Mouse (Mus musculus) hindbrain, embryonic 11.5 days (tissue): ENCODE measurements around the gene Espn. TPM values are rescaled to one million over a fixed set of nuclear protein-coding genes. Genes with fewer than 3 reads are reported as not detected.

Experiments
- ATAC-seq: fragments of 200-750 bp; cut with Nextera tagmentation; 2 replicates; pipeline ENCODE4 v1.8.0; 2017; ENCODE audit warnings: mild to moderate bottlenecking, moderate TSS enrichment, moderate library complexity; ENCODE audit not compliant: low FRiP score
- DNase-seq: peaks from one replicate; pipeline ENCODE4 v3.0.0-alpha.2; 2015; ENCODE audit warnings: low spot score
- H3K27ac ChIP-seq: fragments of 300-500 bp; sonication (generic); 2 replicates; pipeline ENCODE4 v1.5.1; 2014; ENCODE audit warnings: mild to moderate bottlenecking, low read depth, low read length
- H3K27me3 ChIP-seq: fragments of 300-500 bp; sonication (generic); 2 replicates; pipeline ENCODE4 v1.6.1; 2014; ENCODE audit warnings: mild to moderate bottlenecking, low read length, moderate library complexity, mixed read lengths; ENCODE audit not compliant: control insufficient read depth, insufficient read depth
- H3K36me3 ChIP-seq: fragments of 300-500 bp; sonication (generic); 2 replicates; pipeline ENCODE4 v1.6.1; 2014; ENCODE audit warnings: mild to moderate bottlenecking, low read length, moderate library complexity, mixed read lengths; ENCODE audit not compliant: control insufficient read depth, insufficient read depth
- H3K4me1 ChIP-seq: fragments of 300-500 bp; sonication (generic); replicated peaks from 2 replicates; pipeline ENCODE4 v1.6.1; 2014; ENCODE audit warnings: low read length, mixed read lengths; ENCODE audit not compliant: control insufficient read depth, insufficient read depth
- H3K4me2 ChIP-seq: fragments of 300-500 bp; sonication (generic); replicated peaks from 2 replicates; pipeline ENCODE4 v1.6.1; 2014; ENCODE audit warnings: mild to moderate bottlenecking, low read depth, low read length
- H3K4me3 ChIP-seq: fragments of 300-500 bp; sonication (generic); 2 replicates; pipeline ENCODE4 v1.5.1; 2014; ENCODE audit warnings: low read depth, low read length
- H3K9ac ChIP-seq: fragments of 300-500 bp; sonication (generic); 2 replicates; pipeline ENCODE4 v1.6.1; 2014; ENCODE audit warnings: low read depth, low read length
- H3K9me3 ChIP-seq: fragments of 300-500 bp; sonication (generic); 2 replicates; pipeline ENCODE4 v1.6.1; 2016; ENCODE audit warnings: low read length; ENCODE audit not compliant: control insufficient read depth
- WGBS: fragments of 180-500 bp; shearing (Covaris S2); extraction: QIAGEN DNeasy Blood & Tissue Kit; methylation state at CpG from one replicate; pipeline ENCODE4 v1.1.7; 2014; 5-methylcytosine and 5-hydroxymethylcytosine counted together
- polyA plus RNA-seq: library from polyadenylated mRNA; unstranded; fragments of >200 nt; fragmentation: Nextera tagmentation; extraction: Ambion mirVana; gene quantifications from 2 replicates; pipeline ENCODE4 v1.2.1, GENCODE M21; 2014

Gene Espn
- polyA plus RNA-seq, 1 experiment from 2014 or later = 2.0 TPM

- WGBS = 79% methylated on average over 4 of the region's 4 CpGs
Measured at GRCm38 (mm10) chr4:152150546-152150945, 1.6 kb downstream of the Espn start.

GRCm38 (mm10) chr4:152146033-152146827 is 5.9 kb downstream of the Espn start:
- Histone ChIP-seq H3K36me3 (no peaks in the 10 kb centered on the region), H3K9me3 (no peaks in the 10 kb centered on the region), H3K9ac (no peak overlapping the region), H3K27ac (no peak overlapping the region), H3K4me3 (no peak overlapping the region), H3K4me2 (no peak overlapping the region), H3K27me3 (peaks cover 17% of the 10 kb centered on the region), H3K4me1 (no peaks in the 10 kb centered on the region)
- ATAC-seq (no peak), DNase-seq (no peak)
- 64% methylated on average over 11 of the region's 11 CpGs for WGBS

More at GRCm38 (mm10) chr4:152150546-152150945, 1.6 kb downstream of the Espn start:
- no peak for DNase-seq
- no peak for ATAC-seq
- peaks cover 44% of the 10 kb centered on the region for H3K27me3 ChIP-seq
- no peak overlapping the region for H3K27ac ChIP-seq
- no peak overlapping the region for H3K4me2 ChIP-seq
- H3K36me3 ChIP-seq = no peaks in the 10 kb centered on the region
- H3K4me1 ChIP-seq = peaks cover 8% of the 10 kb centered on the region
- no peaks in the 10 kb centered on the region for H3K9me3 ChIP-seq
- no peak overlapping the region for H3K4me3 ChIP-seq
- no peak overlapping the region for H3K9ac ChIP-seq

GRCm38 (mm10) chr4:152145473-152145872 is 6.7 kb downstream of the Espn start:
- Histone ChIP-seq H3K4me2 (no peak overlapping the region), H3K36me3 (no peaks in the 10 kb centered on the region), H3K9me3 (no peaks in the 10 kb centered on the region), H3K4me3 (no peak overlapping the region), H3K27ac (no peak overlapping the region), H3K4me1 (no peaks in the 10 kb centered on the region), H3K9ac (no peak overlapping the region), H3K27me3 (peaks cover 11% of the 10 kb centered on the region)
- 78% methylated on average over 10 of the region's 10 CpGs for whole genome bisulfite sequencing
- DNase-seq (no peak), ATAC-seq (no peak)

GRCm38 (mm10) chr4:152143632-152144031 is 8.5 kb downstream of the Espn start:
- H3K9me3 ChIP-seq = no peaks in the 10 kb centered on the region
- H3K27ac ChIP-seq = no peak overlapping the region
- no peak overlapping the region for H3K4me2 ChIP-seq
- no peak overlapping the region for H3K9ac ChIP-seq
- no peak for DNase-seq
- H3K36me3 ChIP-seq = no peaks in the 10 kb centered on the region
- H3K27me3 ChIP-seq = peaks cover 11% of the 10 kb centered on the region; the same call in 1 of the 2 replicates
- ATAC-seq = no peak
- H3K4me1 ChIP-seq = no peaks in the 10 kb centered on the region
- 20% methylated on average over 1 of the region's 1 CpGs for WGBS
- no peak overlapping the region for H3K4me3 ChIP-seq

- H3K4me3 ChIP-seq = no peak overlapping the region
- H3K4me1 ChIP-seq = no peaks in the 10 kb centered on the region
- no peaks in the 10 kb centered on the region for H3K36me3 ChIP-seq
- WGBS = 78% methylated on average over 8 of the region's 8 CpGs
- no peak overlapping the region for H3K9ac ChIP-seq
- no peak for ATAC-seq
- peaks cover 15% of the 10 kb centered on the region; the same call in 1 of the 2 replicates for H3K27me3 ChIP-seq
- DNase-seq = no peak
- H3K4me2 ChIP-seq = no peak overlapping the region
- no peak overlapping the region for H3K27ac ChIP-seq
- no peaks in the 10 kb centered on the region for H3K9me3 ChIP-seq
Measured at GRCm38 (mm10) chr4:152141521-152142135, 10.5 kb downstream of the Espn start.

- H3K4me3 ChIP-seq = no peak overlapping the region
- DNase-seq (peak; percentile 72), ATAC-seq (no peak)
- no peak overlapping the region for H3K4me2 ChIP-seq
- H3K36me3 ChIP-seq = no peaks in the 10 kb centered on the region
- no peak overlapping the region for H3K27ac ChIP-seq
- no peak overlapping the region for H3K9ac ChIP-seq
- WGBS = 30% methylated on average over 6 of the region's 6 CpGs
- peaks cover 13% of the 10 kb centered on the region; the same call in 1 of the 2 replicates for H3K27me3 ChIP-seq
- no peaks in the 10 kb centered on the region for H3K9me3 ChIP-seq
- no peaks in the 10 kb centered on the region for H3K4me1 ChIP-seq
Measured at GRCm38 (mm10) chr4:152140441-152140840, 11.7 kb downstream of the Espn start.

- H3K4me3 ChIP-seq = peak overlapping the region; percentile 32
- DNase-seq (peak; percentile 90), ATAC-seq (peak; percentile 80)
- no peak overlapping the region for H3K9ac ChIP-seq
- H3K36me3 ChIP-seq = no peaks in the 10 kb centered on the region
- WGBS = 3% methylated on average over 46 of the region's 51 CpGs
- no peaks in the 10 kb centered on the region for H3K4me1 ChIP-seq
- no peaks in the 10 kb centered on the region for H3K9me3 ChIP-seq
- H3K27me3 ChIP-seq = peaks cover 21% of the 10 kb centered on the region
- H3K4me2 ChIP-seq = peak overlapping the region; percentile 47
- H3K27ac ChIP-seq = no peak overlapping the region
Measured at GRCm38 (mm10) chr4:152138497-152139260, 13.5 kb downstream of the Espn start.

GRCm38 (mm10) chr4:152136876-152137250 is 15.3 kb downstream of the Espn start:
- Histone ChIP-seq H3K9ac (no peak overlapping the region), H3K36me3 (no peaks in the 10 kb centered on the region), H3K27me3 (peaks cover 37% of the 10 kb centered on the region), H3K27ac (no peak overlapping the region), H3K4me3 (no peak overlapping the region), H3K4me2 (no peak overlapping the region), H3K9me3 (no peaks in the 10 kb centered on the region), H3K4me1 (0 out of 2 replicates have a peak, but pooled peaks cover 4% of the 10 kb centered on the region)
- DNase-seq (no peak), ATAC-seq (no peak)
- 86% methylated on average over 2 of the region's 2 CpGs for WGBS
